Mouse (Mus musculus) cerebellum, adult 11 months (tissue): ENCODE data around the gene Ctdspl.
A peak's percentile ranks its signal among the peaks of the same experiment; 100 is the strongest.

ENCODE experiments used
- DNase-seq: peaks from one replicate; pipeline ENCODE4 v3.0.0; 2022

The Ctdspl gene

GRCm38 (mm10) chr9:118991750-118992585, 65.7 kb downstream of the Ctdspl start:
- no peak for DNase-seq

- DNase-seq = no peak
These were observed 66.3 kb downstream of the Ctdspl start for GRCm38 (mm10) chr9:118992586-118992955.

- DNase-seq = no peak
These were observed 68.4 kb downstream of the Ctdspl start for GRCm38 (mm10) chr9:118994524-118995227.

- no peak for DNase-seq
These were observed 69.3 kb downstream of the Ctdspl start for GRCm38 (mm10) chr9:118995539-118995938.

GRCm38 (mm10) chr9:118997241-118997640, 71.0 kb downstream of the Ctdspl start:
- no peak for DNase-seq

GRCm38 (mm10) chr9:119000196-119000595, 73.9 kb downstream of the Ctdspl start:
- no peak for DNase-seq

- no peak for DNase-seq
These were observed 76.0 kb downstream of the Ctdspl start for GRCm38 (mm10) chr9:119002267-119002666.

- no peak for DNase-seq
These were observed 77.9 kb downstream of the Ctdspl start for GRCm38 (mm10) chr9:119003990-119004702.

GRCm38 (mm10) chr9:119004703-119005076, 78.4 kb downstream of the Ctdspl start:
- DNase-seq = no peak

- DNase-seq = no peak
These were observed 79.2 kb downstream of the Ctdspl start for GRCm38 (mm10) chr9:119005303-119006029.

- DNase-seq = no peak
These were observed 81.0 kb downstream of the Ctdspl start for GRCm38 (mm10) chr9:119007266-119007665.

GRCm38 (mm10) chr9:119008871-119009270, 82.6 kb downstream of the Ctdspl start:
- no peak for DNase-seq

GRCm38 (mm10) chr9:119010156-119010710, 84.0 kb downstream of the Ctdspl start:
- DNase-seq = no peak

- DNase-seq = no peak
These were observed 90.7 kb downstream of the Ctdspl start for GRCm38 (mm10) chr9:119016785-119017507.

- no peak for DNase-seq
These were observed 95.5 kb downstream of the Ctdspl start for GRCm38 (mm10) chr9:119021731-119022130.

GRCm38 (mm10) chr9:119025263-119025662, 99.0 kb downstream of the Ctdspl start:
- no peak for DNase-seq

- no peak for DNase-seq
These were observed 99.6 kb downstream of the Ctdspl start for GRCm38 (mm10) chr9:119025832-119026331.

- DNase-seq = no peak
These were observed 101.1 kb downstream of the Ctdspl start for GRCm38 (mm10) chr9:119027337-119027736.

- DNase-seq = no peak
These were observed 102.3 kb downstream of the Ctdspl start for GRCm38 (mm10) chr9:119028226-119029195.

GRCm38 (mm10) chr9:119029568-119029967, 103.3 kb downstream of the Ctdspl start:
- DNase-seq = peak; percentile 9
